Mouse (Mus musculus): ENCODE measurements at regions not wholly inside any gene's neighbourhood (a gene's known extent, or its start where the extent isn't known, plus 50 kb on each side); places are given as distances from the start of the nearest gene placed in this dataset.
"Not testable (repeated sequence)": the region's sequence is repeated elsewhere in the genome, so short reads cannot be mapped to it uniquely, and the experiment has no call there.

GRCm38 (mm10) chr15:53984006-53984405 lies 99.3 kb downstream of the Gm7489 start:
- 86% methylated on average over 15 of the region's 15 CpGs for WGBS
- not testable (repeated sequence) for DNase-seq (ENCODE audit: low spot score); ATAC-seq; H3K4me2 ChIP-seq (replicated peaks; ENCODE audit: low read depth, low read length); H3K4me1 ChIP-seq (ENCODE audit: insufficient read depth, low read depth, low read length); H3K27ac ChIP-seq (ENCODE audit: low read length); H3K9ac ChIP-seq (replicated peaks; ENCODE audit: low read depth); H3K27me3 ChIP-seq (replicated peaks; ENCODE audit: insufficient read depth, low read length); H3K36me3 ChIP-seq (ENCODE audit: insufficient read depth, low read length); H3K4me3 ChIP-seq (ENCODE audit: low read depth, low read length); H3K9me3 ChIP-seq (ENCODE audit: low read length)

GRCm38 (mm10) chr15:53989888-53990287 lies 105.2 kb downstream of the Gm7489 start:
- Histone ChIP-seq H3K27me3 (replicated peaks; ENCODE audit: insufficient read depth, low read length) (no peaks in the 10 kb centered on the region), H3K36me3 (ENCODE audit: insufficient read depth, low read length) (no peaks in the 10 kb centered on the region), H3K4me3 (ENCODE audit: low read depth, low read length) (no peak overlapping the region), H3K4me1 (ENCODE audit: insufficient read depth, low read depth, low read length) (no peaks in the 10 kb centered on the region), H3K9me3 (ENCODE audit: low read length) (no peaks in the 10 kb centered on the region), H3K27ac (ENCODE audit: low read length) (no peak overlapping the region), H3K4me2 (replicated peaks; ENCODE audit: low read depth, low read length) (no peak overlapping the region), H3K9ac (replicated peaks; ENCODE audit: low read depth) (no peak overlapping the region)
- TF ChIP-seq EP300 (IDR thresholded peaks at IDR 0.05) (no peak), CTCF (IDR thresholded peaks at IDR 0.05) (no peak)
- DNase-seq (ENCODE audit: low spot score) = no peak
- no peak for ATAC-seq
- WGBS = 73% methylated on average over 2 of the region's 2 CpGs

- Histone ChIP-seq H3K27me3 (replicated peaks; ENCODE audit: insufficient read depth, low read length) (no peaks in the 10 kb centered on the region), H3K9me3 (ENCODE audit: low read length) (no peaks in the 10 kb centered on the region), H3K9ac (replicated peaks; ENCODE audit: low read depth) (no peak overlapping the region), H3K27ac (ENCODE audit: low read length) (no peak overlapping the region), H3K4me1 (ENCODE audit: insufficient read depth, low read depth, low read length) (no peaks in the 10 kb centered on the region), H3K36me3 (ENCODE audit: insufficient read depth, low read length) (no peaks in the 10 kb centered on the region), H3K4me2 (replicated peaks; ENCODE audit: low read depth, low read length) (no peak overlapping the region), H3K4me3 (ENCODE audit: low read depth, low read length) (no peak overlapping the region)
- no peak for TF ChIP-seq CTCF (IDR thresholded peaks at IDR 0.05)
- TF ChIP-seq EP300 (IDR thresholded peaks at IDR 0.05) = no peak
- DNase-seq (ENCODE audit: low spot score) (peak; percentile 27), ATAC-seq (peak; percentile 47)
- WGBS = 57% methylated on average over 2 of the region's 2 CpGs
Observed at GRCm38 (mm10) chr15:53995199-53995868, 110.6 kb downstream of the Gm7489 start.

- DNase-seq (ENCODE audit: low spot score) = no peak
- Histone ChIP-seq H3K27ac (ENCODE audit: low read length) (no peak overlapping the region), H3K4me3 (ENCODE audit: low read depth, low read length) (no peak overlapping the region), H3K9ac (replicated peaks; ENCODE audit: low read depth) (no peak overlapping the region), H3K9me3 (ENCODE audit: low read length) (no peaks in the 10 kb centered on the region), H3K4me1 (ENCODE audit: insufficient read depth, low read depth, low read length) (no peaks in the 10 kb centered on the region), H3K27me3 (replicated peaks; ENCODE audit: insufficient read depth, low read length) (no peaks in the 10 kb centered on the region), H3K36me3 (ENCODE audit: insufficient read depth, low read length) (no peaks in the 10 kb centered on the region), H3K4me2 (replicated peaks; ENCODE audit: low read depth, low read length) (no peak overlapping the region)
- 89% methylated on average over 6 of the region's 6 CpGs for WGBS
- no peak for ATAC-seq
- TF ChIP-seq CTCF (IDR thresholded peaks at IDR 0.05) = no peak
- no peak for TF ChIP-seq EP300 (IDR thresholded peaks at IDR 0.05)
Observed at GRCm38 (mm10) chr15:53998600-53999290, 114.0 kb downstream of the Gm7489 start.

GRCm38 (mm10) chr15:54033756-54034155 lies 149.1 kb downstream of the Gm7489 start:
- ATAC-seq (peak; percentile 52), DNase-seq (ENCODE audit: low spot score) (peak; percentile 39)
- no peak overlapping the region for H3K4me3 ChIP-seq (ENCODE audit: low read depth, low read length)
- H3K4me2 ChIP-seq (replicated peaks; ENCODE audit: low read depth, low read length) = no peak overlapping the region
- no peak for TF ChIP-seq CTCF (IDR thresholded peaks at IDR 0.05)
- TF ChIP-seq EP300 (IDR thresholded peaks at IDR 0.05) = no peak
- no peaks in the 10 kb centered on the region for H3K36me3 ChIP-seq (ENCODE audit: insufficient read depth, low read length)
- H3K27me3 ChIP-seq (replicated peaks; ENCODE audit: insufficient read depth, low read length) = no peaks in the 10 kb centered on the region
- H3K4me1 ChIP-seq (ENCODE audit: insufficient read depth, low read depth, low read length) = no peaks in the 10 kb centered on the region
- H3K27ac ChIP-seq (ENCODE audit: low read length) = no peak overlapping the region
- H3K9me3 ChIP-seq (ENCODE audit: low read length) = no peaks in the 10 kb centered on the region
- 57% methylated on average over 5 of the region's 5 CpGs for WGBS
- no peak overlapping the region for H3K9ac ChIP-seq (replicated peaks; ENCODE audit: low read depth)

GRCm38 (mm10) chr15:54050711-54051110 lies 166.0 kb downstream of the Gm7489 start:
- Histone ChIP-seq H3K36me3 (ENCODE audit: insufficient read depth, low read length) (no peaks in the 10 kb centered on the region), H3K4me1 (ENCODE audit: insufficient read depth, low read depth, low read length) (no peaks in the 10 kb centered on the region), H3K4me3 (ENCODE audit: low read depth, low read length) (no peak overlapping the region), H3K4me2 (replicated peaks; ENCODE audit: low read depth, low read length) (no peak overlapping the region), H3K9ac (replicated peaks; ENCODE audit: low read depth) (no peak overlapping the region), H3K27me3 (replicated peaks; ENCODE audit: insufficient read depth, low read length) (no peaks in the 10 kb centered on the region), H3K27ac (ENCODE audit: low read length) (no peak overlapping the region), H3K9me3 (ENCODE audit: low read length) (no peaks in the 10 kb centered on the region)
- WGBS = 71% methylated on average over 2 of the region's 2 CpGs
- no peak for TF ChIP-seq EP300 (IDR thresholded peaks at IDR 0.05)
- TF ChIP-seq CTCF (IDR thresholded peaks at IDR 0.05) = no peak
- ATAC-seq (no peak), DNase-seq (ENCODE audit: low spot score) (no peak)
